28 mouse cellular contexts compared by ENCODE assay signal in the genomic region with DNA sequence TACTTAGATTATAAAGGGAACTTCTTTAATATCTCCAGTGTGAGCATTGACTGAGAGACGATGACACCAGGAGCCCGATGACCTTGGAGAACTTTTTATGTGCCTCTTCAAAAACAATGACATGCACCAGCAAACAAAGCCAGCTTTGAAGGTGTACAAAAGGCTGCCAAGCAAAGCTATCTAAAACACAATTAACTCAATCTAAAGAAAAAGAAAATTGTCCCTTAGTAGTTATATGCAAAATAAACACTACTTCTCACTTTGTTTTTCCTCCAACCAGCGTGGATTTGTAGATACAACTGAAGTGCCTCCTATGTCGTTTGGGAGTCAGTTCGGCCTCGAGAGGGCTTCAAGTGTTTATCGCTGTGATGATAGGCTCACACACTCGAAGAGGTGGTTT.
"Had no signal": no experiment of that assay in that cellular context is flagged by ENCODE, and none has a peak within 500 bp of the region (broad histone marks: within the 10 kb centered on the region; RNA-seq: fewer than 3 reads in every experiment).

No protein-coding gene starts in this region.

- H3K27me3 ChIP-seq: limb, embryonic 12.5 days; limb, embryonic 13.5 days; limb, embryonic 15.5 days; liver, embryonic 12.5 days; liver, embryonic 13.5 days; liver, embryonic 15.5 days; megakaryocyte, embryonic 14.5 days; midbrain, embryonic 15.5 days; neural tube, embryonic 12.5 days had no signal

- H3K4me1 ChIP-seq: limb, embryonic 13.5 days; limb, embryonic 15.5 days; liver, embryonic 12.5 days; liver, embryonic 13.5 days; liver, embryonic 15.5 days; lung, embryonic 15.5 days; megakaryocyte, embryonic 14.5 days; midbrain, embryonic 12.5 days; midbrain, embryonic 13.5 days; midbrain, embryonic 15.5 days; neural tube, embryonic 12.5 days had no signal

- H3K36me3 ChIP-seq: limb, embryonic 10.5 days; limb, embryonic 12.5 days; limb, embryonic 13.5 days; limb, embryonic 15.5 days; liver, embryonic 12.5 days; liver, embryonic 13.5 days; liver, embryonic 15.5 days; lung, embryonic 15.5 days; midbrain, embryonic 10.5 days; midbrain, embryonic 12.5 days; midbrain, embryonic 13.5 days; midbrain, embryonic 15.5 days; neural tube, embryonic 12.5 days had no signal

- H3K27ac ChIP-seq: limb, embryonic 10.5 days; limb, embryonic 12.5 days; limb, embryonic 13.5 days; limb, embryonic 15.5 days; liver, embryonic 12.5 days; liver, embryonic 13.5 days; liver, embryonic 14.5 days; liver, embryonic 15.5 days; lung, embryonic 15.5 days; macrophage; midbrain, embryonic 10.5 days; midbrain, embryonic 12.5 days; midbrain, embryonic 13.5 days; midbrain, embryonic 15.5 days; neural tube, embryonic 12.5 days had no signal

- H3K4me3 ChIP-seq: limb, embryonic 10.5 days; limb, embryonic 12.5 days; limb, embryonic 13.5 days; limb, embryonic 15.5 days; liver, embryonic 12.5 days; liver, embryonic 13.5 days; liver, embryonic 15.5 days; lung, embryonic 15.5 days; megakaryocyte, embryonic 14.5 days; midbrain, embryonic 10.5 days; midbrain, embryonic 12.5 days; midbrain, embryonic 13.5 days; midbrain, embryonic 15.5 days; myocyte; neural tube, embryonic 12.5 days had no signal

- DNase-seq: left cerebral cortex, postnatal 4 days; liver; liver, embryonic 13.5 days; liver, postnatal 0 days; lung, adult 18-20 months; lung, adult 2 months; lung, embryonic 14.5 days; lung, postnatal 10 days; lung, postnatal 14 days; lung, postnatal 36 days; lung, postnatal 4 days; midbrain, embryonic 14.5 days had no signal
